Mouse (Mus musculus): ENCODE measurements around the gene 1700013G24Rik. TPM values are rescaled to one million over a fixed set of nuclear protein-coding genes. Genes with fewer than 3 reads are reported as not detected.
A peak's percentile ranks its signal among the peaks of the same experiment; 100 is the strongest.

Gene 1700013G24Rik
- total RNA-seq, 2 experiments from 2014 or later: not detected

GRCm38 (mm10) chr4:137452190-137452589, 894 bp upstream of the 1700013G24Rik start:
- no peak for ATAC-seq (replicated peaks; ENCODE audit: low FRiP score, poor library complexity, severe bottlenecking)

- ATAC-seq (replicated peaks; ENCODE audit: low FRiP score, poor library complexity, severe bottlenecking): no peak
These were observed 1.5 kb downstream of the 1700013G24Rik start for GRCm38 (mm10) chr4:137454582-137454981.

DNA sequence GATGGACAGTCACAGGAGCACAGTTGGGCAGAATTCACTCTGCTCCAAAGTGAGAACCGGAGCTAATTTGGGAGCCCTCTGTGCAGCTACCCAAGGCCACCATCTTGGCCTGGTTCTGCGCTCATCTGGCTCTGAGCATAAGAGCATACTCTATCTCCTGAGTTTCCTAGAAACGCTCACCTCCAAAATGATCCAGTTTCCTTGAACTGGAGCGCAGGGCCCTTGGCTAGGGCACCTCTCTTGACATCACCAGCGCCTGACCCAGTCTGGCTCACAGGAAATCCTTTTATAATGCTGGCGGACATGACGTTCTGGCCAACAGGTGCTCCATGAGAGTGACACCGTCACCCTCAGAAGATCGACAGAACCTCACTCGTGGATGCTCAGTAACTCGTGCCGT, 3.5 kb downstream of the 1700013G24Rik start:
- no peak for ATAC-seq (replicated peaks; ENCODE audit: low FRiP score, poor library complexity, severe bottlenecking)

DNA sequence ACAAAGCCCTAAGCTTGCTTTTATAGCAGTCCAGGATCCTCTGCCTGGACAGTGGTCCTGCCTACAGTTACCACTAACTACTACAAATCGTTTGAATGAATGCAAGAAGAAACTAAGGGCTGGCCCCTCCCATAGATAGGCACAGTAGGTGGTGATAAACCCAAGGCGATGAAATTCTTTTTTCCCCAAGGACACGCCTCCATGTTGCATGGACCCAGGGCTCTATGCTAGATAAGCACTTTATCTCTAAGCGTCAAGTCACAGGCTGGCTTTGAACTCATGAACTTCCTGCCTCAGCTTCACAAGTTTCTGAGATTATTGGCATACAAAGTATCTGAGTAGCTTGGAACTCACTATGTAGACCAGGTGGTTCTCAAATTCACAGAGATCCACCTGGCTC, 4.2 kb downstream of the 1700013G24Rik start:
- ATAC-seq (replicated peaks; ENCODE audit: low FRiP score, poor library complexity, severe bottlenecking): no peak

DNA sequence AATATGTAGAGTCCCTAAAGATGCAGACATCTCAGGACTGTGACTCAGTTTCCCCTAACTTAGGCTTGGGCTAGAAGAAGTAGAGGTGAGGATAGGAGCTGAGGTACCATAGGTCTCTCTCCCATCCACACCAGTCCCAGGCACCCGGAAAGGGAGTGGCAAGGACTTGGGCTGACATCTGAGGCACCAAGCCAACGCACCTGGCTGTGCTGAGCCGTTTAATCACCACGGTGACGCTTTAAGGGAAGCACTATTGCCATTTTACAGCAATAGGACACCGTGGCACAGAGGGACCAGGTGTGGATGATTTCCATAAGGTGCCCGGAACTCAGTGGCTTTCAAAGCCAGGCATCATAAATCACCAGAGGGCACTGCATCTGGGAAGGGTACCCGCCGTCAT, 5.2 kb downstream of the 1700013G24Rik start:
- ATAC-seq (replicated peaks; ENCODE audit: low FRiP score, poor library complexity, severe bottlenecking): no peak

DNA sequence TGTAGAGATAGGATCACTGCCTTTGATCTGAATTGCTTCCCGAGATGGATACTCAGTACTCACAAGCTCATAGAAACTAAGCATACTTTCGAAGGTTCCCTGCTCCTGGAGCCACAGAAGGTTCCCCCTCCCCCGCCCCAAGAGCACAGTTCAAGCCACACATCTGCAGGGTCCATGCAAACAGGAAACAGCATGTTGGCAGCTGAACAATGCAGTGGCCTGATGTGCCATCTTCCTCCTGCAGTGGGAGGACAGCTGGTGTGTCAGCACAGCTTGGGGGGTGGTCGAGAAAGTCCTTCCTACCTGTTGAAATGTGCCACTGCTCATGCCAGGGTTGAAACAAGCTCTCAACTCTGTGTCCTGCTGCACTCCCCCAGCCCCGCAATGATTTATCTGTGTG, 5.8 kb downstream of the 1700013G24Rik start:
- no peak for ATAC-seq (replicated peaks; ENCODE audit: low FRiP score, poor library complexity, severe bottlenecking)

DNA sequence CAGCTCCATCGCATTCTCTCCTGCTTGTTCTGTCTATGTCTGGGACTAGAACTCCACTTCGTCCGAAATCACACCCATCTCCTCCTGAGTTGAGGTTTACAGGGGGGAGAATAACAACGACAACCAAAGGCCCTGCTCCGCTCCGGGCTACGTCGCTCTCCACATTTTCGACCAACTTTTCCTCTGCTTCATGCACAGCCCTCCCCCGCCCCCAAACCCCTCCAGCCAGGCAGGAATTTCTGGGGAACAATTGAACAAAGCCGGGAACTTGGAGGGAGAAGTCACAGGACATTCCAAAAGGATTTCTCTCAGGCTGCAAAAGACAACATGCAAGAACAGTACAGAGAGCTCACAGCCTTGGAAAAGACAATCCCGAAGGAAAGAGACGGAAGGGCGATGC, 7.6 kb downstream of the 1700013G24Rik start:
- ATAC-seq (replicated peaks; ENCODE audit: low FRiP score, poor library complexity, severe bottlenecking): no peak

DNA sequence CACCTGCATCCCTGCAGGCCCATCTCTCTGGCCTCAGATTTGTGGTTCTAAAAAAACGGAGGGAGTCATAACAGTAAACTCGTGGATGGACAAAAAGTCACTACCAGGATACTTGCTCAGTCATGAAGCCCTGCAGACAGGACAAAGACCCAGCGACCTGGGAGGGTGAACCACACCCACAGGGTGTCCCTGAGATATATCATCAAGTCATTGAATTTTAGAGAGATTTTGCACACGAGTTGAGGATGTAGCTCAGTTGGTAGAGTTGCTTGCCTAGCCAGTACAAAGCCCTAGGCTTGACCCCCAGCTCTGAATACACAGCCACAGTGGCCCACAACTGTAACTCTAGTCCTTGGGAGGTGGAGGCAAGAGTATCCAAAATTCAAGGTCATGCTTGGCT, 8.1 kb downstream of the 1700013G24Rik start:
- no peak for ATAC-seq (replicated peaks; ENCODE audit: low FRiP score, poor library complexity, severe bottlenecking)

- ATAC-seq (replicated peaks; ENCODE audit: low FRiP score, poor library complexity, severe bottlenecking): no peak; the same call in 1 of the 2 replicates
These were observed 9.1 kb downstream of the 1700013G24Rik start for GRCm38 (mm10) chr4:137461981-137462690.

DNA sequence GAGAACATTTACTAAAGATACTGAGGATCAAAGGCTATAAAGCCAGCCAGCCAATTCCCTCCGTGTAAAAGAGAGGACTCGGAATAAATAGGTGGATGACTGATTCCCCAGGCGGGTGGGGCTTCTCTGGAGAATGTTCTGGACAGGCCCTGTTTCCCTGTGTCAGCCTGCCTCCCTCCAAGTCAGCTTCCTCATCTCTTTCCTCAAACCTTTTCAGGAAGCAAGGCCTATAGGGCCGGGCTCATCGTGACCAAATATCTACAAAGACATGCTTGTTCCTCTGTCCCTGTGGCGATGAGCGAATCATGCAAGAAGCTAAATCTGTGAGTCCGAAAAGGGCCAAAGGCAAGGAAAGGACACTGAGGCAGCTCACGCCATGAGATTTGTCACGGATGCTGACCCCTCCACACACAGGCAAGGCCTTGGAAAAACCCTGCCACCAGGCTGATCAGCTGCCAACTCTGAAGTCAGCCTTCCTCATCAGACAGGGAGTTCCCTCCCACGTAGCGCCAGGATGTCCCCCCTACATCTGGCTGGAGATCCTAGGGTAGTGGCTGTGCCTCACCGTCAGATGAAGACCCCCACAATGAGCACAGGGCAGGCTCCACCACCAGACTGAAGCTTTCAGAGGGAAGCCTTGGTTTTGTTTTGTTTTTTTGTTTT, 12.2 kb downstream of the 1700013G24Rik start:
- ATAC-seq (replicated peaks; ENCODE audit: low FRiP score, poor library complexity, severe bottlenecking): no peak

DNA sequence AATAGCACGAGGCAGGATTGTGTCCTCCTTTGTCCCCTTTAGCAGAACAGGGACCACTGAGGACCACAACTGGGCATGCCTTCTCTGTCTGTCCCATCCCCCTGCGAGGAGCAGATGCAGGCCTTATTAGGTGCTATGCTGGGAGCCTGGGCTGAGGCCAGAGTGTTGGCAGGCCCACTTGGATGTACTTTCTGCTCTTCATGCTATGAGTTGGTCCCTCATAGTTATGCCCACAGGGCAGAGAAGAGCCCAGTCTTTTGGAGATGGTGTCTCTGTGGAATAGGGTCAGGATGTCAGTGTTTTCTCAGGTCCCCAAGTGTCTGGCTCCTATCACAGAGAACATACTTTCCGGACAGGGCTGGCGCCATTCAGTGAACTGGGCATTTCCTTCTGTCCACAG, 13.9 kb downstream of the 1700013G24Rik start:
- no peak for ATAC-seq (replicated peaks; ENCODE audit: low FRiP score, poor library complexity, severe bottlenecking)

DNA sequence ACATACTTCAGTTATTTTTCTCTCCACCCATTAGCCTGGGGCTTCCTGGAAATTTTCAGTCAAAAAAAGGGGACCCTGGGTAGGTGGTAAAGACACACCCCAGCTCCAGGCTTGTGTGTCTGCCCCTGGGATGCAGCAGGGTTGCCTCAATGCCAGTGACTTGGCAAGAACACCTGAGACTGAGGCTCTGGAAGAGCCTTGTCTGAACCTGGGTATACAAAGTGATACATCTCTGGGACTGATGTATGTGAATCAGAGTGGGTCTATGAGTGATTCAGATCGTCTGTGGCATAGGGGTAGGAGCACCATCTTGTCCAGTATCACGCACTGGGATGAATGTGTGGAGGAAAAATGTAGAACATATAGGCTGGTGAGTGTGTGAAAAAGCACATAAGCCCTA, 14.4 kb downstream of the 1700013G24Rik start:
- no peak for ATAC-seq (replicated peaks; ENCODE audit: low FRiP score, poor library complexity, severe bottlenecking)

DNA sequence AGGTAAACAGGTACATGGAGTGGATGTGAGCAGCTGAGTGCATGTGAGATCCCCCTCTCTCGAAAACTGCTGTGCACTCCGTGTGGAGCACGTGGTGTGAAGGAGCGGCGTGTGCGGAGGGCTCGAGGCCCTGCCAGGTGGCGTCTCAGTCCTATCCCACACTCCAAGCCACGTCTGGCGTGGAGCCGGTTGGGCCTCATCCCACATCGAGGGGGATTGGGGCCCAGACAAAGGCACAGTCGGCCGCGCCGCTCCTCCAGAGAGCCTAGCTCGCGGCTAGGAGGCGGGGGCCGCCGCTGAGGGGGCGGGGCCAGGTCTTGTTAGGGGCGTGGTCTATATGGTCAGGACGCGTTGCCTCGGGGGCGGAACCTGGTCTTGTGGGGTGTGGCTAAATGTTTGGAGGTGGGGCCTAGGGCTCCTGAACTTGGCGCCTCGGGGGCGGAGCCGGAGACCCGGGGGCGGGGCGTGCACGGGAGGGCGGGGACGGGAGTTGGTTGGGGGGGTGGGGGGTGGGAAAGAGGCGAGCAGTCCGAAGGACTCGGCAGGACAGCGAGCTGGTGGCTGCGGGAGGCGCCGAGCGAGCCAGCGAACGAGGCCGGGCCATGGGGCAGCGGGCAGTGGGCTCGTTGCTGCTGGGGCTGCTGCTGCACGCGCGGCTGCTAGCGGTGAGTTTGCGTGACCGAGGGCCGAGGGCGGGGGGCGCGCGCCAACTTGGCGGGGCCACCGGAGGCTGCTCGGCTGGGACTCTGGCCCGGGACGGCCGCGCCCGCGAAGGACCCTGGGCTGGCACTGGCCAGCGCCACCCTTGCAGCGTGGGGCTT, 15.4 kb downstream of the 1700013G24Rik start, which contains the start of gene Hspg2:
Hspg2 (plus strand) TSS at position 510 of the 821 bp plus-strand sequence.
- peak; percentile 70 for ATAC-seq (replicated peaks; ENCODE audit: low FRiP score, poor library complexity, severe bottlenecking)

GRCm38 (mm10) chr4:137469081-137469844, 16.2 kb downstream of the 1700013G24Rik start:
- no peak for ATAC-seq (replicated peaks; ENCODE audit: low FRiP score, poor library complexity, severe bottlenecking)

DNA sequence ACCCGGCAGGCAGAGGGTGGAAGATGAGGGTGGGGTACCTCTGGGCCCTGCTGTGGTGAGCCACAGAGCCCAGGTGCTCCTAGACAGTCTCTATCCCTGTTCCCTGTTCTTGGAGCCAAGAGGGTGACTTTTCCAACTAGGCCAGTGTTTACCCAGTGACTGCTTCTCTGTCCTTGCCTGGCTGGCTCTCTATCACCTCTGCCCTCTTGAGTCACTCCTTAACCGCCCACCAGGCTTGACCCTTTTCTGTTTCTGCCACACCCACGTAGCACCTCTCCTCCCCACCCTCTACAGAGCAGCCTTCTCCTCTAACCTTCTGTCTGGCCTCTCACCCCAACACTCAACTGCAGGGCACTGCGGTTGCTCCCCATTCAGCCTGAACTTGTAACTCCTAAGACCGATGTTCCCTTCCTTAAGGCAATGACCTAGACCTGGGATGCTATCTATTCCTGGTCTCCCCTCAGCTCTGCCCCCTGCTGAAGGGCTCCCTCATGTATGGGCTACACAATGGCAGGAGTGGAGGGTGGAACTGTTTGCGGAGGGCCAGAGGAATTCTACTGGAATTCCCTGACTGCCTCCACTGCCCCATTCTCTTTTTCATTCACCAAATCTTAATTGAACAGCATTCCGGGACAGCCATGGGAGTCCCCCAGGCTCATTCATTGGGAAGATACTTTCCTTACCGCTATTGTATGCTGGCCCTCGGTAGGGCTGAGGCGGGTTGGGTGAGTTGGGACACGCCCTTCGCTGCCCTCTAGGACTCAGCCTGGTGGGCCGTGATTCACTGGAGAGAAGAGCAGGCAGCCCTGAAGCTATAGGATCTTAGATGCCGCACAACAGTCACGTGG, 17.0 kb downstream of the 1700013G24Rik start:
- ATAC-seq (replicated peaks; ENCODE audit: low FRiP score, poor library complexity, severe bottlenecking): no peak

DNA sequence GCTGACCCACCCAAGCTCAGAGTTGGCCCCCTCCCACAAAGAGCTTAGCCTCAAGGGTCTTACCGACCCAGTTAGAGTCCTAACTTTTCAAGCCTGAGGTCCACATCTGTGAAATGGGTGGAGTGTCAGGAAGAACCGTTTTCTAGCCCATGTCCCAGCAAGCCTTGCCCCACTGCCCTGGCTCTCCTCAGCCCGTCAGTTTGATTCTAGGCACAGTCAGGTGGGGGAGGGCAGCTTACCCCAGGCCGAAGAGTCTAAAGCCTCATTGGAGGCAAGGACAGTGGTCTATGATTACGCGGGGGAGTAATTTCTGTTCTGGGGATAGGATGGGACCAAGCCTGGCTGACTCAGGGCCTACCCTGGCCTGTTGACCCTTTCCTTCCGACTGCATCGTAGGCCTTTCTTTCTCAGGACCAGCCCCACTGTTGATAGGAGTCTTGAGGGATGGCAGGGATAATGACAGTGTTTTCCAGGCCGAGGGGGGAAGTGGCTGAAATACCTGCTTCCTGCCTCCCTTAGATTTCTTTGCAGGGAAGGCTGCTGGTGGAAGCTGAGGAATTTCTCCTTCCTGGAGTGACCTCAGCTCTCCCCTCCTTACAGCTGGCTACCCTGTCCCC, 17.7 kb downstream of the 1700013G24Rik start:
- no peak for ATAC-seq (replicated peaks; ENCODE audit: low FRiP score, poor library complexity, severe bottlenecking)

GRCm38 (mm10) chr4:137471326-137471725, 18.2 kb downstream of the 1700013G24Rik start:
- no peak for ATAC-seq (replicated peaks; ENCODE audit: low FRiP score, poor library complexity, severe bottlenecking)

GRCm38 (mm10) chr4:137473240-137473639, 20.2 kb downstream of the 1700013G24Rik start:
- ATAC-seq (replicated peaks; ENCODE audit: low FRiP score, poor library complexity, severe bottlenecking): no peak
